Mouse (Mus musculus) Patski (cell line): ENCODE measurements around the gene Spint3. TPM values are rescaled to one million over a fixed set of nuclear protein-coding genes. Genes with fewer than 3 reads are reported as not detected.

Source experiments
- ATAC-seq: fragments of 100-300 bp; one replicate; pipeline ENCODE4 v1.8.0; 2021
- CTCF ChIA-PET: fragments of 350-600 bp; sonication (Branson Sonifier 250); formaldehyde crosslinking; loops from one replicate; lab custom pipeline; 2022; ENCODE audit warnings: inconsistent platforms; lab: Charles Lee
- POLR2A ChIA-PET: fragments of 350-600 bp; sonication (Branson Sonifier 250); formaldehyde crosslinking; loops from one replicate; lab custom pipeline; 2022; ENCODE audit warnings: antibody characterized with exemption, inconsistent platforms; lab: Charles Lee
- DNase-seq: peaks from one replicate; pipeline ENCODE4 v3.0.0-alpha.2; 2011; ENCODE audit warnings: low read depth, low spot score
- H3K27me3 ChIP-seq: fragments of 371-371 bp; one replicate; pipeline ENCODE4 v1.5.1; 2021
- CTCF ChIP-seq: fragments of 100-300 bp; IDR thresholded peaks from one replicate; pipeline ENCODE4 v1.5.1; 2021
- in situ Hi-C: fragments of 300-500 bp; cut with MboI; formaldehyde crosslinking; loops from 3 replicates; pipeline ENCODE4 v1.11.1; 2018; ENCODE audit warnings: low pct_unique_long_range_greater_than_20kb, mixed read lengths
- polyA plus RNA-seq: library from polyadenylated mRNA; unstranded; gene quantifications from one replicate; pipeline ENCODE4 v1.2.3, GENCODE M21; 2021

Gene Spint3
- polyA plus RNA-seq, 1 experiment from 2014 or later: not detected

- POLR2A ChIA-PET: interaction anchor here (0.8 to 1.0 kb wide), 2 partner anchors 9 kb away, joined by 3 read pairs; no protein-coding TSS in a partner anchor
- DNase-seq: no peak
- TF ChIP-seq CTCF: peak; percentile 83
- in situ Hi-C loops: loop anchor here (25.0 kb wide), 1 partner anchor 419 kb away; no protein-coding TSS in a partner anchor
- CTCF ChIA-PET: interaction anchor here (0.8 to 4.5 kb wide), 19 partner anchors 10 to 142 kb away, joined by 3 to 31 read pairs (median 4); partner anchors contain the start of gene Gm20458
- ATAC-seq: no peak
- no peaks in the 10 kb centered on the region for H3K27me3 ChIP-seq
Measured at GRCm38 (mm10) chr2:164531169-164531568, 42.1 kb downstream of the Spint3 start.

- CTCF ChIA-PET: interaction anchor here (4.5 kb wide), 1 partner anchor 14 kb away, joined by 31 read pairs; no protein-coding TSS in a partner anchor
- TF ChIP-seq CTCF: no peak
Measured at GRCm38 (mm10) chr2:164528557-164528956, 44.7 kb downstream of the Spint3 start.

GRCm38 (mm10) chr2:164523301-164523773 is 49.9 kb downstream of the Spint3 start:
- ATAC-seq: no peak
- CTCF ChIA-PET: no interaction called here
- no peak for TF ChIP-seq CTCF
- POLR2A ChIA-PET: no interaction called here
- in situ Hi-C loops: no loop called here
- H3K27me3 ChIP-seq: no peaks in the 10 kb centered on the region
- DNase-seq: no peak

More at GRCm38 (mm10) chr2:164528557-164528956, 44.7 kb downstream of the Spint3 start:
- H3K27me3 ChIP-seq: no peaks in the 10 kb centered on the region
- in situ Hi-C loops: loop anchor here (25.0 kb wide), 1 partner anchor 416 kb away; no protein-coding TSS in a partner anchor
- ATAC-seq: no peak
- POLR2A ChIA-PET: no interaction called here
- no peak for DNase-seq

GRCm38 (mm10) chr2:164522280-164522679 is 51.0 kb downstream of the Spint3 start:
- no peak for ATAC-seq
- POLR2A ChIA-PET: interaction anchor here (0.9 to 1.5 kb wide), 4 partner anchors 8 to 99 kb away, joined by 3 read pairs; no protein-coding TSS in a partner anchor

GRCm38 (mm10) chr2:164521841-164522240 is 51.4 kb downstream of the Spint3 start:
- ChIA-PET POLR2A (interaction anchor here (0.9 to 1.5 kb wide), 4 partner anchors 9 to 99 kb away, joined by 3 read pairs; no protein-coding TSS in a partner anchor), CTCF (interaction anchor here (0.7 to 2.7 kb wide), 15 partner anchors 9 to 105 kb away, joined by 3 to 19 read pairs (median 5); partner anchors contain the start of genes Gm20458 and Trp53tg5)
- ATAC-seq: peak; percentile 61
- H3K27me3 ChIP-seq: no peaks in the 10 kb centered on the region
- peak; percentile 89 for DNase-seq
- TF ChIP-seq CTCF: no peak
- in situ Hi-C loops: no loop called here

More at GRCm38 (mm10) chr2:164522280-164522679, 51.0 kb downstream of the Spint3 start:
- no peaks in the 10 kb centered on the region for H3K27me3 ChIP-seq
- in situ Hi-C loops: no loop called here
- DNase-seq: no peak
- no peak for TF ChIP-seq CTCF
- CTCF ChIA-PET: interaction anchor here (0.7 to 2.7 kb wide), 12 partner anchors 9 to 104 kb away, joined by 3 to 19 read pairs (median 5); partner anchors contain the start of genes Gm20458 and Trp53tg5

- no peaks in the 10 kb centered on the region for H3K27me3 ChIP-seq
- TF ChIP-seq CTCF: peak; percentile 77
- in situ Hi-C loops: no loop called here
- POLR2A ChIA-PET: no interaction called here
- CTCF ChIA-PET: interaction anchor here (0.8 to 2.7 kb wide), 12 partner anchors 10 to 104 kb away, joined by 3 to 19 read pairs (median 5); partner anchors contain the start of gene Gm20458
- ATAC-seq: no peak
- DNase-seq: no peak
Measured at GRCm38 (mm10) chr2:164520782-164521181, 52.5 kb downstream of the Spint3 start.

Other genes starting within 250 kb of the Spint3 start
- not detected for gene Svs5, start 240.7 kb downstream of the Spint3 start, polyA plus RNA-seq
- 149 TPM for gene Slpi, start 184.4 kb downstream of the Spint3 start, polyA plus RNA-seq
- gene Rbpjl, start 170.3 kb downstream of the Spint3 start, polyA plus RNA-seq: 0.06 TPM
- 0.10 TPM for gene Matn4, start 168.3 kb downstream of the Spint3 start, polyA plus RNA-seq
- gene Sdc4, start 129.6 kb downstream of the Spint3 start, polyA plus RNA-seq: 672 TPM
- gene Sys1, start 116.5 kb downstream of the Spint3 start, polyA plus RNA-seq: 55.1 TPM
- 18.5 TPM for gene Gm20458, start 112.5 kb downstream of the Spint3 start, polyA plus RNA-seq
- gene Trp53tg5, start 99.7 kb downstream of the Spint3 start, polyA plus RNA-seq: 0.39 TPM
- 48.8 TPM for gene Dbndd2, start 87.4 kb downstream of the Spint3 start, polyA plus RNA-seq
- 136 TPM for gene Pigt, start 75.9 kb downstream of the Spint3 start, polyA plus RNA-seq
- gene Wfdc2, start 11.0 kb downstream of the Spint3 start, polyA plus RNA-seq: 0.15 TPM
- gene Wfdc6a, start 12.0 kb upstream of the Spint3 start, polyA plus RNA-seq: not detected
- gene Eppin, start 20.1 kb upstream of the Spint3 start, polyA plus RNA-seq: not detected
- gene Wfdc6b, start 40.1 kb upstream of the Spint3 start, polyA plus RNA-seq: not detected
- gene Wfdc8, start 40.2 kb upstream of the Spint3 start, polyA plus RNA-seq: not detected
- not detected for gene Wfdc16, start 65.3 kb upstream of the Spint3 start, polyA plus RNA-seq
- gene Wfdc10, start 82.6 kb upstream of the Spint3 start, polyA plus RNA-seq: not detected
- not detected for gene Wfdc9, start 83.1 kb upstream of the Spint3 start, polyA plus RNA-seq
- gene Wfdc11, start 100.6 kb upstream of the Spint3 start, polyA plus RNA-seq: not detected
- gene Wfdc13, start 111.6 kb upstream of the Spint3 start, polyA plus RNA-seq: not detected
- gene Spint4, start 125.0 kb upstream of the Spint3 start, polyA plus RNA-seq: not detected
- gene Spint5, start 141.8 kb upstream of the Spint3 start, polyA plus RNA-seq: not detected
- 0.47 TPM for gene Wfdc3, start 172.5 kb upstream of the Spint3 start, polyA plus RNA-seq
- gene Dnttip1, start 172.5 kb upstream of the Spint3 start, polyA plus RNA-seq: 49.8 TPM
- gene Ube2c, start 196.4 kb upstream of the Spint3 start, polyA plus RNA-seq: 106 TPM
- gene Tnnc2, start 206.5 kb upstream of the Spint3 start, polyA plus RNA-seq: 0.18 TPM
- 50.3 TPM for gene Snx21, start 212.4 kb upstream of the Spint3 start, polyA plus RNA-seq
- 23.3 TPM for gene Acot8, start 231.4 kb upstream of the Spint3 start, polyA plus RNA-seq
- gene Zswim3, start 231.6 kb upstream of the Spint3 start, polyA plus RNA-seq: 6.8 TPM
- gene Zswim1, start 249.2 kb upstream of the Spint3 start, polyA plus RNA-seq: 13.2 TPM